ENCODE assay signal across 21 mouse cellular contexts in the genomic region with DNA sequence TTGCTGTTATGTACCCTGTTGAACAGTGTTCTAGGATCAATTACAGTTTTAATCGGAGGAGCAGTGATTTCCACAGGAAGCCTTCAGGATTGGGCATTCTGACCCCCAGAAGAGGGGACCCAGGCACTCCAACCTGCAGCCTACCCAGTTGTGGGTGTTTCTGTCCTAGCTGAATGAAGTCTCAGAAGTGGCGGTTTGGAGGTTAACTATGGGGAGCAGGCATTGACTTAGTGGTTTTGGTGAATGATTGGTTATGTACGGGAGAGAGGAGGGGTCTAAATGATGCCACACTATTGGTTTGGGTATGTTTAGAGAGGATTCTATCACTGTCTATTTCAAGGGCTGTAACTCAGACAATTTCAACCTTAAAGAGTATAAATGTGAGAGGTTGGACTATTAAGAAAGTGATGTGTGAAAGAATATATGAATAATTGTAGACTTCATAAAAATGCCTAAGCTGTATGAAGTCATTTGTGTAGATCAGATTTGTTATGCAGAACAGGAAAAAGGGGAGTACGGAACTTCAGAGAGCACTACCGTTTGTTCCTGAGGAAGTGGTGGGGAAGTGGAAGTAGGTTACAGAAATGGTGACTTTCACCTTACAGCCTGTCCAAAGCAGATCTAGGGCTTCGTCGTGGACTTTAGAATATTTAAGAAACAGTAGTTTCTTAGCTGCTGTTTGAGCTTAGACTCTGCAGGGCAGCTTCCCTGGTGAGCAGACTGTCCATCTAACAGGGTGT.
DNase-seq lines count a peak whose midpoint lies in the region; ATAC-seq lines count a peak whose summit lies in the region.
"Had no signal": no experiment of that assay in that cellular context is flagged by ENCODE, and none has a peak within 500 bp of the region (broad histone marks: within the 10 kb centered on the region; RNA-seq: fewer than 3 reads in every experiment).

No protein-coding gene starts in this region.

- no peaks in the 10 kb centered on the region for H3K27me3 ChIP-seq in midbrain, embryonic 14.5 days (ENCODE audit: control insufficient read depth, insufficient read depth, low read length)
- H3K27me3 ChIP-seq in midbrain, embryonic 15.5 days (replicated peaks) = no peaks in the 10 kb centered on the region
- no peaks in the 10 kb centered on the region for H3K27me3 ChIP-seq in forebrain, embryonic 11.5 days (ENCODE audit: control insufficient read depth, insufficient read depth, low read length)
- H3K27me3 ChIP-seq in neural tube, embryonic 15.5 days (replicated peaks) = no peaks in the 10 kb centered on the region
- H3K27me3 ChIP-seq: heart, embryonic 13.5 days; hindbrain, embryonic 15.5 days; liver, embryonic 12.5 days; neural tube, embryonic 13.5 days; Patski had no signal

- no peak for DNase-seq in midbrain, embryonic 14.5 days
- peak; percentile 9 for DNase-seq in CD4-positive helper T cell, adult 2 months (ENCODE audit: low read depth, low spot score)
- peak; percentile 5 for DNase-seq in T-cell, adult 2 months (ENCODE audit: low spot score)
- no peak for DNase-seq in forebrain, embryonic 11.5 days (ENCODE audit: low spot score)
- no peak for DNase-seq in thymus, postnatal 14 days
- DNase-seq: adrenal gland, postnatal 10 days; cerebellum, postnatal 25 days; lung, embryonic 14.5 days; lung, postnatal 4 days; right cerebral cortex, postnatal 14 days; thymus, adult 18-20 months had no signal

- H3K27ac ChIP-seq in midbrain, embryonic 14.5 days (replicated peaks; ENCODE audit: low read depth, low read length) = 0 out of 2 replicates have a peak overlapping the region, but pooled peaks have one; percentile 20
- no peak overlapping the region for H3K27ac ChIP-seq in midbrain, embryonic 15.5 days
- no peak overlapping the region for H3K27ac ChIP-seq in forebrain, embryonic 11.5 days (ENCODE audit: low read depth, low read length)
- no peak overlapping the region for H3K27ac ChIP-seq in neural tube, embryonic 15.5 days (replicated peaks)
- H3K27ac ChIP-seq: forebrain, embryonic 10.5 days; heart, embryonic 13.5 days; hindbrain, embryonic 15.5 days; liver, embryonic 12.5 days; neural tube, embryonic 13.5 days had no signal

- H3K4me3 ChIP-seq in midbrain, embryonic 14.5 days (replicated peaks; ENCODE audit: low read depth, low read length) = no peak overlapping the region
- no peak overlapping the region for H3K4me3 ChIP-seq in midbrain, embryonic 15.5 days
- no peak overlapping the region for H3K4me3 ChIP-seq in forebrain, embryonic 11.5 days (ENCODE audit: low read depth, low read length)
- H3K4me3 ChIP-seq in neural tube, embryonic 15.5 days (replicated peaks) = no peak overlapping the region
- H3K4me3 ChIP-seq: forebrain, embryonic 10.5 days; heart, embryonic 13.5 days; hindbrain, embryonic 15.5 days; liver, embryonic 12.5 days; neural tube, embryonic 13.5 days had no signal

- no peak for ATAC-seq in midbrain, embryonic 14.5 days (ENCODE audit: low FRiP score, low TSS enrichment)
- ATAC-seq in midbrain, embryonic 15.5 days (replicated peaks) = no peak
- ATAC-seq in megakaryocyte-erythroid progenitor cell, adult 5-6 weeks (replicated peaks; ENCODE audit: low FRiP score, low TSS enrichment, poor library complexity, severe bottlenecking) = peak; percentile 47
- ATAC-seq in forebrain, embryonic 11.5 days (replicated peaks; ENCODE audit: low FRiP score) = no peak
- ATAC-seq in neural tube, embryonic 15.5 days (ENCODE audit: low FRiP score) = no peak
- ATAC-seq: intestine, embryonic 16.5 days; liver, embryonic 12.5 days; Patski had no signal

- H3K9me3 ChIP-seq in midbrain, embryonic 14.5 days (ENCODE audit: control insufficient read depth, low read length) = no peaks in the 10 kb centered on the region
- no peaks in the 10 kb centered on the region for H3K9me3 ChIP-seq in midbrain, embryonic 15.5 days
- H3K9me3 ChIP-seq in forebrain, embryonic 11.5 days (ENCODE audit: control insufficient read depth, low read length) = no peaks in the 10 kb centered on the region
- no peaks in the 10 kb centered on the region for H3K9me3 ChIP-seq in neural tube, embryonic 15.5 days (replicated peaks)
- H3K9me3 ChIP-seq: forebrain, embryonic 10.5 days; heart, embryonic 13.5 days; hindbrain, embryonic 15.5 days; liver, embryonic 12.5 days; neural tube, embryonic 13.5 days had no signal

- peaks cover 12% of the 10 kb centered on the region for H3K4me1 ChIP-seq in midbrain, embryonic 14.5 days (ENCODE audit: control insufficient read depth, insufficient read depth, low read length)
- H3K4me1 ChIP-seq in midbrain, embryonic 15.5 days = peaks cover 14% of the 10 kb centered on the region
- H3K4me1 ChIP-seq in forebrain, embryonic 11.5 days (replicated peaks; ENCODE audit: control insufficient read depth, insufficient read depth, low read length) = no peaks in the 10 kb centered on the region; the same call in 1 of the 2 replicates
- no peaks in the 10 kb centered on the region for H3K4me1 ChIP-seq in neural tube, embryonic 15.5 days
- H3K4me1 ChIP-seq: hindbrain, embryonic 15.5 days had no signal

- no peaks in the 10 kb centered on the region for H3K36me3 ChIP-seq in midbrain, embryonic 14.5 days (ENCODE audit: control insufficient read depth, insufficient read depth, low read length)
- H3K36me3 ChIP-seq in midbrain, embryonic 15.5 days (replicated peaks) = no peaks in the 10 kb centered on the region
- no peaks in the 10 kb centered on the region for H3K36me3 ChIP-seq in forebrain, embryonic 11.5 days (ENCODE audit: control insufficient read depth, insufficient read depth, low read length)
- H3K36me3 ChIP-seq in neural tube, embryonic 15.5 days = no peaks in the 10 kb centered on the region
- H3K36me3 ChIP-seq: forebrain, embryonic 10.5 days; heart, embryonic 13.5 days; hindbrain, embryonic 15.5 days; liver, embryonic 12.5 days; neural tube, embryonic 13.5 days had no signal

- H3K4me2 ChIP-seq in midbrain, embryonic 14.5 days (ENCODE audit: low read length) = no peak overlapping the region
- H3K4me2 ChIP-seq in midbrain, embryonic 15.5 days = no peak overlapping the region
- H3K4me2 ChIP-seq in forebrain, embryonic 11.5 days (ENCODE audit: low read depth, low read length, severe bottlenecking) = no peak overlapping the region
- H3K4me2 ChIP-seq in neural tube, embryonic 15.5 days = no peak overlapping the region
- H3K4me2 ChIP-seq: heart, embryonic 13.5 days; hindbrain, embryonic 15.5 days; liver, embryonic 12.5 days; lung, embryonic 14.5 days; neural tube, embryonic 13.5 days had no signal

- no peak overlapping the region for H3K9ac ChIP-seq in midbrain, embryonic 14.5 days (replicated peaks; ENCODE audit: low read length)
- no peak overlapping the region for H3K9ac ChIP-seq in midbrain, embryonic 15.5 days
- H3K9ac ChIP-seq in forebrain, embryonic 11.5 days (ENCODE audit: low read length) = no peak overlapping the region
- no peak overlapping the region for H3K9ac ChIP-seq in neural tube, embryonic 15.5 days (replicated peaks)
- H3K9ac ChIP-seq: heart, embryonic 13.5 days; hindbrain, embryonic 15.5 days; liver, embryonic 12.5 days; lung, embryonic 14.5 days; neural tube, embryonic 13.5 days had no signal

- 51% methylated on average over 7 of the region's 7 CpGs for WGBS in midbrain, embryonic 14.5 days
- 52% methylated on average over 7 of the region's 7 CpGs for WGBS in midbrain, embryonic 15.5 days
- 62% methylated on average over 7 of the region's 7 CpGs for WGBS in forebrain, embryonic 11.5 days
- WGBS in neural tube, embryonic 15.5 days = 68% methylated on average over 7 of the region's 7 CpGs

Comparison
In these comparisons a context has a peak if more than half of its experiments do, and no peak if none do; other contexts are left out.
1. DNase-seq: peak in CD4-positive helper T cell, adult 2 months (single experiment) and T-cell, adult 2 months (single experiment); none in midbrain, embryonic 14.5 days (single experiment), forebrain, embryonic 11.5 days (single experiment) and thymus, postnatal 14 days (single experiment).